Mouse (Mus musculus): Measurements from ENCODE around the gene Plbd2. TPM values are rescaled to one million over a fixed set of nuclear protein-coding genes. Genes with fewer than 3 reads are reported as not detected.
A peak's percentile ranks its signal among the peaks of the same experiment; 100 is the strongest.

Gene Plbd2
- polyA plus RNA-seq (2012; rRNA removed) = 49.0 and 53.5 TPM in 2 replicates

- TF ChIP-seq POLR2A (IDR thresholded peaks at IDR 0.05; ENCODE audit: borderline replicate concordance, insufficient read depth, low read length) (peak; percentile 68), CTCF (IDR thresholded peaks at IDR 0.05; ENCODE audit: borderline replicate concordance, insufficient read depth, low read depth, low read length) (no peak)
- Histone ChIP-seq H3K27ac (ENCODE audit: insufficient read depth, low read length) (peak within 1 kb of the TSS; percentile 49; the same call in 1 of the 2 replicates), H3K4me1 (ENCODE audit: control insufficient read depth, insufficient read depth, low read length) (peaks cover 9% of the 10 kb centered on the region; the same call in 1 of the 2 replicates), H3K27me3 (ENCODE audit: control insufficient read depth, insufficient read depth, low read length) (no peaks in the 10 kb centered on the region), H3K4me3 (replicated peaks; ENCODE audit: insufficient read depth, low read depth, low read length) (peak within 1 kb of the TSS; percentile 69)
- DNase-seq = peak; percentile 83 to 84
- WGBS = 0% methylated on average over 54 of the region's 55 CpGs
Measured at GRCm38 (mm10) chr5:120503144-120503795, at the start of gene Plbd2. Plbd2 (minus strand) TSS chr5:120503625.

GRCm38 (mm10) chr5:120550673-120551072, 47.2 kb upstream of the Plbd2 start:
- no peak overlapping the region for H3K4me3 ChIP-seq (replicated peaks; ENCODE audit: insufficient read depth, low read depth, low read length)
- H3K4me1 ChIP-seq (ENCODE audit: control insufficient read depth, insufficient read depth, low read length) = peaks cover 5% of the 10 kb centered on the region; the same call in 1 of the 2 replicates
- WGBS = 98% methylated on average over 5 of the region's 5 CpGs
- TF ChIP-seq POLR2A (IDR thresholded peaks at IDR 0.05; ENCODE audit: borderline replicate concordance, insufficient read depth, low read length) (no peak), CTCF (IDR thresholded peaks at IDR 0.05; ENCODE audit: borderline replicate concordance, insufficient read depth, low read depth, low read length) (no peak)
- DNase-seq = no peak
- H3K27ac ChIP-seq (ENCODE audit: insufficient read depth, low read length) = no peak overlapping the region
- no peaks in the 10 kb centered on the region for H3K27me3 ChIP-seq (ENCODE audit: control insufficient read depth, insufficient read depth, low read length)

- H3K27me3 ChIP-seq (ENCODE audit: control insufficient read depth, insufficient read depth, low read length) = no peaks in the 10 kb centered on the region
- H3K4me1 ChIP-seq (ENCODE audit: control insufficient read depth, insufficient read depth, low read length) = peaks cover 3% of the 10 kb centered on the region; the same call in 1 of the 2 replicates
- 84% methylated on average over 5 of the region's 5 CpGs for WGBS
- no peak overlapping the region for H3K4me3 ChIP-seq (replicated peaks; ENCODE audit: insufficient read depth, low read depth, low read length)
- TF ChIP-seq CTCF (IDR thresholded peaks at IDR 0.05; ENCODE audit: borderline replicate concordance, insufficient read depth, low read depth, low read length) (no peak), POLR2A (IDR thresholded peaks at IDR 0.05; ENCODE audit: borderline replicate concordance, insufficient read depth, low read length) (no peak)
- DNase-seq = no peak
- H3K27ac ChIP-seq (ENCODE audit: insufficient read depth, low read length) = no peak overlapping the region
Measured at GRCm38 (mm10) chr5:120550137-120550536, 46.7 kb upstream of the Plbd2 start.

GRCm38 (mm10) chr5:120548236-120548850, 44.9 kb upstream of the Plbd2 start:
- DNase-seq = no peak
- no peak overlapping the region for H3K4me3 ChIP-seq (replicated peaks; ENCODE audit: insufficient read depth, low read depth, low read length)
- H3K4me1 ChIP-seq (ENCODE audit: control insufficient read depth, insufficient read depth, low read length) = no peaks in the 10 kb centered on the region
- no peak overlapping the region for H3K27ac ChIP-seq (ENCODE audit: insufficient read depth, low read length)
- H3K27me3 ChIP-seq (ENCODE audit: control insufficient read depth, insufficient read depth, low read length) = no peaks in the 10 kb centered on the region
- WGBS = 83% methylated on average over 11 of the region's 11 CpGs
- TF ChIP-seq POLR2A (IDR thresholded peaks at IDR 0.05; ENCODE audit: borderline replicate concordance, insufficient read depth, low read length) (no peak), CTCF (IDR thresholded peaks at IDR 0.05; ENCODE audit: borderline replicate concordance, insufficient read depth, low read depth, low read length) (no peak)

GRCm38 (mm10) chr5:120536632-120537031, 33.2 kb upstream of the Plbd2 start:
- Histone ChIP-seq H3K4me1 (ENCODE audit: control insufficient read depth, insufficient read depth, low read length) (peaks cover 14% of the 10 kb centered on the region), H3K27me3 (ENCODE audit: control insufficient read depth, insufficient read depth, low read length) (no peaks in the 10 kb centered on the region), H3K27ac (ENCODE audit: insufficient read depth, low read length) (peak overlapping the region; percentile 51), H3K4me3 (replicated peaks; ENCODE audit: insufficient read depth, low read depth, low read length) (no peak overlapping the region)
- TF ChIP-seq CTCF (IDR thresholded peaks at IDR 0.05; ENCODE audit: borderline replicate concordance, insufficient read depth, low read depth, low read length) (no peak), POLR2A (IDR thresholded peaks at IDR 0.05; ENCODE audit: borderline replicate concordance, insufficient read depth, low read length) (no peak)
- peak in 1 of 2 experiments; percentile 43 for DNase-seq
- 42% methylated on average over 5 of the region's 5 CpGs for WGBS

GRCm38 (mm10) chr5:120536046-120536445, 32.6 kb upstream of the Plbd2 start:
- H3K27me3 ChIP-seq (ENCODE audit: control insufficient read depth, insufficient read depth, low read length) = no peaks in the 10 kb centered on the region
- peak; percentile 66 to 74 for DNase-seq
- H3K4me1 ChIP-seq (ENCODE audit: control insufficient read depth, insufficient read depth, low read length) = peaks cover 14% of the 10 kb centered on the region
- TF ChIP-seq CTCF (IDR thresholded peaks at IDR 0.05; ENCODE audit: borderline replicate concordance, insufficient read depth, low read depth, low read length) (no peak), POLR2A (IDR thresholded peaks at IDR 0.05; ENCODE audit: borderline replicate concordance, insufficient read depth, low read length) (no peak)
- WGBS = 18% methylated on average over 13 of the region's 13 CpGs
- H3K27ac ChIP-seq (ENCODE audit: insufficient read depth, low read length) = peak overlapping the region; percentile 51
- no peak overlapping the region for H3K4me3 ChIP-seq (replicated peaks; ENCODE audit: insufficient read depth, low read depth, low read length)

GRCm38 (mm10) chr5:120534686-120535075, 31.3 kb upstream of the Plbd2 start:
- TF ChIP-seq POLR2A (IDR thresholded peaks at IDR 0.05; ENCODE audit: borderline replicate concordance, insufficient read depth, low read length) = no peak
- TF ChIP-seq CTCF (IDR thresholded peaks at IDR 0.05; ENCODE audit: borderline replicate concordance, insufficient read depth, low read depth, low read length) = no peak
- Histone ChIP-seq H3K27ac (ENCODE audit: insufficient read depth, low read length) (no peak overlapping the region), H3K4me1 (ENCODE audit: control insufficient read depth, insufficient read depth, low read length) (peaks cover 14% of the 10 kb centered on the region), H3K4me3 (replicated peaks; ENCODE audit: insufficient read depth, low read depth, low read length) (no peak overlapping the region), H3K27me3 (ENCODE audit: control insufficient read depth, insufficient read depth, low read length) (no peaks in the 10 kb centered on the region)
- WGBS = 25% methylated on average over 2 of the region's 2 CpGs
- DNase-seq = no peak
